Mouse (Mus musculus) monocyte, adult 2 months (primary cell): ENCODE data around the gene Yeats2.

ENCODE experiments used
- DNase-seq, 2 experiments: peaks; one replicate each; pipeline ENCODE4 v3.0.0; 2022; ENCODE audit warnings: low spot score in 2 of 2, low read depth in 1 of 2

Gene Yeats2

DNA sequence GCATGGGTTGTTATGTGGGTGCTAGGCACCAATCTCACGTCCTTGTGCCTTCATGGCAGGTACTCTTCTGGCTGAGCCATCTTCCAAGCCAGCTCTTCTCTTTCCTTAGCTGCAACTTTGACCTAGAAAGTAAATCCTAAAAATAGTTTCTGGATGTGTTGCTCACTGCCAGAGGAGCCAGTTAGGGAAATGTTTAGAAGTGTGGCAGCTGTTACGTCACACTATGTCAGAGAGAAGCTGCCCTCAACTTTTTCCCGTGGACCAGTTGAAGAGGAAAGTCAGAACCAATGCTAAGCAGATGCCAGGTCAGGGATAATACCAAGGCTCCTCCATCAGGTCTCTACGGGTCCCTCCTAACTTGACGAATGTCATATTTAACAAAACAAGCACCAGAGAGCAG lies 138.5 kb downstream of the Yeats2 start:
- no peak for DNase-seq

DNA sequence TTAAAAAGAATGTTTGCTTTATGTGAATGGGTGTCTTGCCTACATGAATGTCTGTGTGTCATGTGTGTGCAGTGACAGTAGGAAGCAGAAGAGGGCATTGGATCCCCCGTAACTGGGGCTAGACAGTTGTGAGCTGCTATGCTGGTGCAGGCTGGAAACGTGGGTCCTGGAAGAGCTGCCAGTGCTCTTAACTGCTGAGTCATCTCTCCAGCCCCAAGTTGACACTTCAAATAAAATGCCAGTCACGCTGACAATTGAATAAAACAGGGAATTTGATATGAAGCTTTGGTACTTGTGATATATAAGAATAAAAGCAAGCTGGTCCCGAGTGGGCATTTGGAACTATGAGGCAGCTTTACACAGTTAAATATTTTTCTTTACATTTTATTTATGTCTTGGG lies 139.4 kb downstream of the Yeats2 start:
- DNase-seq: no peak
